Mouse (Mus musculus) T-cell, adult 66 days (primary cell): Measurements from ENCODE around the gene Olfr1197. TPM values are rescaled to one million over a fixed set of nuclear protein-coding genes. Genes with fewer than 3 reads are reported as not detected.

Source experiments
- total RNA-seq, 2 experiments: library from RNA; stranded (reverse); gene quantifications; 3 replicates in 1 of 2; 4 replicates in 1 of 2; pipeline ENCODE4 v1.2.4; 2023

The Olfr1197 gene
- total RNA-seq = not detected

GRCm38 (mm10) chr2:88732266-88732665, at the start of gene Olfr1197:
Olfr1197 (minus strand) TSS chr2:88732366.

GRCm38 (mm10) chr2:88770388-88770787, 38.2 kb upstream of the Olfr1197 start, which contains the start of gene Olfr1200:
Olfr1200 (minus strand) TSS chr2:88770488.

GRCm38 (mm10) chr2:88760369-88760768, 28.2 kb upstream of the Olfr1197 start, which contains the start of gene Olfr1199:
Olfr1199 (minus strand) TSS chr2:88760469.

GRCm38 (mm10) chr2:88751270-88751669, 19.1 kb upstream of the Olfr1197 start, which contains the start of gene Olfr1198:
Olfr1198 (minus strand) TSS chr2:88751370.

GRCm38 (mm10) chr2:88704497-88704896, 27.7 kb downstream of the Olfr1197 start, which contains the start of gene Olfr1196:
Olfr1196 (minus strand) TSS chr2:88704597.

GRCm38 (mm10) chr2:88689087-88689486, 43.1 kb downstream of the Olfr1197 start, which contains the start of gene Olfr1195:
Olfr1195 (minus strand) TSS chr2:88689187.

Other genes with a start within 250 kb of the Olfr1197 start
- gene Olfr1184, start 248.8 kb downstream of the Olfr1197 start, total RNA-seq = not detected
- gene Olfr1185-ps1, start 239.0 kb downstream of the Olfr1197 start, total RNA-seq = not detected
- not detected for gene Olfr1186, start 213.8 kb downstream of the Olfr1197 start, total RNA-seq
- not detected for gene Olfr1188, start 175.4 kb downstream of the Olfr1197 start, total RNA-seq
- gene Olfr1189, start 145.9 kb downstream of the Olfr1197 start, total RNA-seq = not detected
- under 1 TPM in 1 of 2 experiments, not detected in 1; 0.17 TPM for gene Olfr1191-ps1, start 91.8 kb downstream of the Olfr1197 start, total RNA-seq
- not detected for gene Olfr1192-ps1, start 83.9 kb downstream of the Olfr1197 start, total RNA-seq
- gene Olfr1193, start 56.7 kb downstream of the Olfr1197 start, total RNA-seq = not detected
- gene Olfr1195, start 43.2 kb downstream of the Olfr1197 start, total RNA-seq = not detected
- gene Olfr1196, start 27.8 kb downstream of the Olfr1197 start, total RNA-seq = not detected
- not detected for gene Olfr1198, start 19.0 kb upstream of the Olfr1197 start, total RNA-seq
- gene Olfr1199, start 28.1 kb upstream of the Olfr1197 start, total RNA-seq = not detected
- gene Olfr1200, start 38.1 kb upstream of the Olfr1197 start, total RNA-seq = not detected
- gene Olfr1201, start 60.7 kb upstream of the Olfr1197 start, total RNA-seq = not detected
- not detected for gene Olfr1202, start 82.1 kb upstream of the Olfr1197 start, total RNA-seq
- gene Olfr1205, start 97.4 kb upstream of the Olfr1197 start, total RNA-seq = not detected
- not detected for gene Olfr1204, start 116.9 kb upstream of the Olfr1197 start, total RNA-seq
- not detected for gene Olfr1206, start 130.9 kb upstream of the Olfr1197 start, total RNA-seq
- gene Olfr1208, start 169.9 kb upstream of the Olfr1197 start, total RNA-seq = not detected
- gene Olfr1209, start 182.8 kb upstream of the Olfr1197 start, total RNA-seq = not detected
- not detected for gene Olfr1211, start 205.7 kb upstream of the Olfr1197 start, total RNA-seq
- gene Olfr1212, start 221.6 kb upstream of the Olfr1197 start, total RNA-seq = not detected
- gene Gm13762, start 247.9 kb upstream of the Olfr1197 start, total RNA-seq = not detected